Mouse (Mus musculus) adrenal gland, adult 2 months (tissue): ENCODE measurements at regions not wholly inside any gene's neighbourhood (a gene's known extent, or its start where the extent isn't known, plus 50 kb on each side); places are given as distances from the start of the nearest gene placed in this dataset.
"Not testable (repeated sequence)": the region's sequence is repeated elsewhere in the genome, so short reads cannot be mapped to it uniquely, and the experiment has no call there.

Source experiments
- DNase-seq: peaks from one replicate; pipeline ENCODE4 v3.0.0; 2021

DNA sequence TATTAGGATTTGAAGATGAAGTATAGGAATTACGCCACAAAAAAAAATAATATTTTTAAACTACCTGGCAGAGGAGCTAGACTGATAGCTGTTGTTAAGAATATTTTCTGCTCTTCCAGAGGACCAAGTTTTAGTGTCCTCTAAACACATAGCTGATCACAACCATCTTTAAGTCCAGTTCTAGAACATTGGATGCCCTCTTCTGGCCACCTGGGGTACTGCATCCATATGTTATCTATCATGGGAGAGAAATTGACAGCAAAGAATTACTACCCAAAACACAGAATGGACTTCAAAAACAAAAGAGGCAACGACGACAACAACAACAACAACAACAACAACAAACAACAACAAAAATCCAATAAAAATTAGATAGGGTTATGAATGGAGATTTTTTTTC lies 71.0 kb upstream of the Prl4a1 start:
- DNase-seq = peak; percentile 27

DNA sequence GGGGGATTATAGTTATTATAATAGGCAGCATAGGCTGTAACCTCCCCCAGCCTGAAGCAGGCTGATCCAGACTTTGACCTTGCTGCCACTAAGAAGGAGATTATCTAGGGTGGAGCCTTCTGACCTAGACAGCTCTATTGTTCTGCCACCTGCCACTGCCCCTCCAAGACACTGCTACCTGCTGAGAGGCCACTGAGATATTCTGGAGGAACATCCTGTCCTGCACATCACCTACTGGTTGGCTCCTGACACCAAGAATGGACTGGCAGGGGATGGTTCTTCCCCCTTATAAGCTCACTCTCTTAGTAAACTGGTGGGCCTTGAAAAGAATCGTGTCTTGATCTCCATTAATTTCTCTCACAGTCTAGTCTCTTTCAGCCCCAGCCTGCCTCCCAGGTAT lies 55.6 kb upstream of the Prl4a1 start:
- not testable (repeated sequence) for DNase-seq

DNA sequence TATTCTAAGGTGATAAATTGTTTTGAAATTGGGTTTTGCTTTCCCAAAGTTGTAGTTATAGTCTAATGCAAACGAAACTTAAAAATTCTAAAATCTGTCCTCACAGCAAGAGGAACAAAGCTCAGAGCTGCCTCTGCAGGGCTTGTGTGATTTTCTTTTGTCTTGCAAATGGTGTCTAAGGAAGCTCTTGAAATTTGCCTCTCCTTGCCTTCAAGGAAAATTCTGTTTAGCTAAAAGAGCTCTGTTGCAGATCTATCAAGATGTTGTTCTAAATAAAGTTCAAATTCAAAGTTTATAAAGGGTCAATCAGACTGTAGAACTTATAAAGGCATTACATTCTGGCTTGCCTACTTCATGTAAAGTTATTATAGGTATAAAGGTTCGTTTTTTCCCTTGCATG lies 53.6 kb upstream of the Prl4a1 start:
- DNase-seq = not testable (repeated sequence)

DNA sequence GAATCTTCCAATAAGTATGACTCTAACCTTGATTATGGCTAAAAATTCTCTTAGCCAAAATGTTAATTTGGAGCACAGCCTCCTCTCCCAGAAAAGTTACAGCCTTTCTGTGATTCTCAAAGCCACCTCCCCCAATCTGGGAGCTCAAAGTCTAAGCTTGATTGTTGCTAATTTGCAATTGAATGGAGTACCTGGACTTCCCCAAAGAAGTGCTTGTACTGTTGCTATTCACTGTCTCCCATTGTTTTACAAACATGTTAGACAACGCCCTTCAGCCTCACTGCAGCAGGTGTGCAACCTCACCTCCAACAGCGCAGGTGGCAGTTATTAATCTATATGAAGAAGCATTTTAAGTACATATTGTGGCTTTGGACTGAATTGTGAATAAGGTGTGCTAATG lies 50.0 kb upstream of the Prl4a1 start:
- DNase-seq = not testable (repeated sequence)
